Mouse (Mus musculus) midbrain, embryonic 16.5 days (tissue): ENCODE measurements around the gene Gm14418. TPM values are rescaled to one million over a fixed set of nuclear protein-coding genes. Genes with fewer than 3 reads are reported as not detected.
A peak's percentile ranks its signal among the peaks of the same experiment; 100 is the strongest.
"Not testable (repeated sequence)": the region's sequence is repeated elsewhere in the genome, so short reads cannot be mapped to it uniquely, and the experiment has no call there.

Experiments
- ATAC-seq: fragments of 200-750 bp; cut with Nextera tagmentation; 2 replicates; pipeline ENCODE4 v1.8.0; 2017; ENCODE audit warnings: moderate TSS enrichment
- H3K27ac ChIP-seq: fragments of 300-500 bp; sonication (generic); 2 replicates; pipeline ENCODE4 v1.5.1; 2014; ENCODE audit warnings: mild to moderate bottlenecking, low read length, mixed read lengths
- H3K27me3 ChIP-seq: fragments of 300-500 bp; sonication (generic); 2 replicates; pipeline ENCODE4 v1.6.1; 2014; ENCODE audit warnings: low read depth, low read length, mixed read lengths; ENCODE audit not compliant: control insufficient read depth, insufficient read depth
- H3K36me3 ChIP-seq: fragments of 300-500 bp; sonication (generic); 2 replicates; pipeline ENCODE4 v1.6.1; 2014; ENCODE audit warnings: mild to moderate bottlenecking, low read length, moderate library complexity, mixed read lengths; ENCODE audit not compliant: control insufficient read depth, insufficient read depth
- H3K4me1 ChIP-seq: fragments of 300-500 bp; sonication (generic); 2 replicates; pipeline ENCODE4 v1.6.1; 2014; ENCODE audit warnings: mild to moderate bottlenecking, low read length, mixed read lengths; ENCODE audit not compliant: control insufficient read depth, insufficient read depth
- H3K4me2 ChIP-seq: fragments of 300-500 bp; sonication (generic); 2 replicates; pipeline ENCODE4 v1.6.1; 2014; ENCODE audit warnings: mild to moderate bottlenecking, low read length, mixed read lengths
- H3K4me3 ChIP-seq: fragments of 300-500 bp; sonication (generic); 2 replicates; pipeline ENCODE4 v1.5.1; 2014; ENCODE audit warnings: low read depth, mild to moderate bottlenecking, low read length, moderate library complexity, mixed read lengths
- H3K9ac ChIP-seq: fragments of 300-500 bp; sonication (generic); 2 replicates; pipeline ENCODE4 v1.6.1; 2014; ENCODE audit warnings: low read depth, low read length, mixed read lengths
- H3K9me3 ChIP-seq: fragments of 300-500 bp; sonication (generic); replicated peaks from 2 replicates; pipeline ENCODE4 v1.6.1; 2014; ENCODE audit warnings: mild to moderate bottlenecking, low read length, mixed read lengths; ENCODE audit not compliant: control insufficient read depth, poor library complexity, severe bottlenecking
- WGBS: fragments of 180-500 bp; shearing (Covaris S2); extraction: QIAGEN DNeasy Blood & Tissue Kit; methylation state at CpG from one replicate; pipeline ENCODE4 v1.1.7; 2014; 5-methylcytosine and 5-hydroxymethylcytosine counted together
- polyA plus RNA-seq: library from polyadenylated mRNA; unstranded; fragments of >200 nt; fragmentation: Nextera tagmentation; extraction: Ambion mirVana; gene quantifications from 2 replicates; pipeline ENCODE4 v1.2.1, GENCODE M21; 2015

Gm14418 gene
- 9.0 and 11.0 TPM in 2 replicates for polyA plus RNA-seq

DNA sequence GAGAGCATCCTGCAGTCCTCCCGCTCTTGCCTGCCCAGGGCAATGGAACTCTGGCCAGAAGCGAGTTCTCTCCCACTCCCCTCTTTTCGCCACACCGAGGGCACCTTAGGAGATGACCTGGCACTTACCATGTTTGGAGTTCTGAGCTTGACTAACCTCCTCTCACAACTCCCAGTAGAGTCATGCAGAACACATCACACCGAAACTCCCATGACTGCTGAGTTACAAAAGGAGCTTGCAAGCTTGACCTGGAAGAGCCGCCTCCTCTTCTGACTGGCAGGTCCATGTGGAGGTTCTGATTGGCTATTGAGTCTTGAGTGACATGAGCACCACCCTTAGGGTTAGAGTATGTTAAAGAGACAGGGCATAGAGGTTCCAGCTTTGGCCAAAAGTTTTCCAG is at the start of gene Gm14418:
TSS of gene Gm14418 (minus strand) at position 225 of the 400 bp plus-strand sequence.
- not testable (repeated sequence) for H3K4me2 ChIP-seq, H3K4me1 ChIP-seq, H3K9ac ChIP-seq, H3K27ac ChIP-seq, H3K36me3 ChIP-seq, H3K9me3 ChIP-seq, H3K27me3 ChIP-seq, ATAC-seq
- 41% methylated on average over 6 of the region's 6 CpGs for WGBS
- H3K4me3 ChIP-seq, result peak within 1 kb of the TSS; percentile 26; the same call in 1 of the 2 replicates

Other genes starting within 250 kb of the Gm14418 start
- gene Gm14410, start 191.9 kb downstream of the Gm14418 start, polyA plus RNA-seq, result 41.5 and 42.2 TPM in 2 replicates
- gene Gm14409, start 131.3 kb downstream of the Gm14418 start, polyA plus RNA-seq, result not detected in 2 replicates
- gene Gm14412, start 74.0 kb downstream of the Gm14418 start, polyA plus RNA-seq, result 0.26 and 0.35 TPM in 2 replicates
- 5.6 and 6.4 TPM in 2 replicates for gene Zfp970, start 66.4 kb upstream of the Gm14418 start, polyA plus RNA-seq
- gene Gm14403, start 99.9 kb upstream of the Gm14418 start, polyA plus RNA-seq, result 3.2 and 3.4 TPM in 2 replicates
- gene Gm14406, start 179.9 kb upstream of the Gm14418 start, polyA plus RNA-seq, result not detected in 2 replicates